Mouse (Mus musculus) neural tube, embryonic 14.5 days (tissue): ENCODE data around the gene Ahnak2. TPM values are rescaled to one million over a fixed set of nuclear protein-coding genes. Genes with fewer than 3 reads are reported as not detected.
"Not testable (repeated sequence)": the region's sequence is repeated elsewhere in the genome, so short reads cannot be mapped to it uniquely, and the experiment has no call there.

ENCODE experiments used
- ATAC-seq: fragments of 200-750 bp; cut with Nextera tagmentation; 2 replicates; pipeline ENCODE4 v1.8.0; 2017; ENCODE audit warnings: low read depth, mild to moderate bottlenecking, moderate TSS enrichment, moderate library complexity
- H3K27ac ChIP-seq: fragments of 300-500 bp; sonication (generic); 2 replicates; pipeline ENCODE4 v1.5.1; 2014; ENCODE audit warnings: low read depth, mild to moderate bottlenecking, control low read depth, low read length, moderate library complexity, mixed read lengths
- H3K27me3 ChIP-seq: fragments of 300-500 bp; sonication (generic); 2 replicates; pipeline ENCODE4 v1.6.1; 2014; ENCODE audit warnings: low read length; ENCODE audit not compliant: control insufficient read depth, insufficient read depth
- H3K36me3 ChIP-seq: fragments of 300-500 bp; sonication (generic); 2 replicates; pipeline ENCODE4 v1.6.1; 2014; ENCODE audit warnings: low read length, mixed read lengths; ENCODE audit not compliant: control insufficient read depth, insufficient read depth
- H3K4me1 ChIP-seq: fragments of 300-500 bp; sonication (generic); 2 replicates; pipeline ENCODE4 v1.6.1; 2014; ENCODE audit warnings: low read length; ENCODE audit not compliant: control insufficient read depth, insufficient read depth
- H3K4me2 ChIP-seq: fragments of 300-500 bp; sonication (generic); 2 replicates; pipeline ENCODE4 v1.6.1; 2014; ENCODE audit warnings: mild to moderate bottlenecking, low read depth, low read length, control low read depth
- H3K4me3 ChIP-seq: fragments of 300-500 bp; sonication (generic); 2 replicates; pipeline ENCODE4 v1.5.1; 2014; ENCODE audit warnings: low read depth, low read length, control low read depth, mixed read lengths
- H3K9ac ChIP-seq: fragments of 300-500 bp; sonication (generic); replicated peaks from 2 replicates; pipeline ENCODE4 v1.6.1; 2014; ENCODE audit warnings: low read depth, mild to moderate bottlenecking, control low read depth, low read length, mixed read lengths
- H3K9me3 ChIP-seq: fragments of 300-500 bp; sonication (generic); 2 replicates; pipeline ENCODE4 v1.6.1; 2016; ENCODE audit warnings: low read length; ENCODE audit not compliant: control insufficient read depth
- WGBS: fragments of 180-500 bp; shearing (Covaris S2); extraction: QIAGEN DNeasy Blood & Tissue Kit; methylation state at CpG from one replicate; pipeline ENCODE4 v1.1.7; 2014; 5-methylcytosine and 5-hydroxymethylcytosine counted together
- polyA plus RNA-seq: library from polyadenylated mRNA; unstranded; fragments of >200 nt; fragmentation: Nextera tagmentation; extraction: Ambion mirVana; gene quantifications from 2 replicates; pipeline ENCODE4 v1.2.1, GENCODE M21; 2014

Ahnak2 gene
- polyA plus RNA-seq, 1 experiment from 2014 or later = 3.1 TPM

DNA sequence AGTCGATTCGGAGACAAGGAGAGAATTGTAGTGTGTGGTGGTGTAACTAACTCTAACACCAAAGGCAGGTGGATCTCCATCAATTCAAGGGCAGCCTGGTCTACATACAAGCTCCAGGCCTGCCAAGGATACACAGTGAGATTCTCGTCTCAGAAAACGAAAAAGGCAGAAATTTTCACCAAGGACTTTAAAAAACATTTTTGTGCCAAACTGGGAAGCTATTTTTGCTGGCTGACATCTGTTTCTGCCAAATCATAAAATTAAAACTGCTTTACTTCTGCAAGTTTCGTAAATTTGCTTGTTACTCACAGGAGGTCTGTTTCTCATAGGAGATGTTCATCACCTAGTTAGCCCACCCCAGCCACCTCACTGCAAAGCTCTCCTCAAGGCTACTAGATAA, 23.4 kb upstream of the Ahnak2 start:
- no peak for ATAC-seq
- Histone ChIP-seq H3K27ac (no peak overlapping the region), H3K4me1 (peaks cover 27% of the 10 kb centered on the region), H3K4me2 (no peak overlapping the region), H3K27me3 (no peaks in the 10 kb centered on the region), H3K36me3 (peaks cover 11% of the 10 kb centered on the region), H3K9ac (no peak overlapping the region), H3K4me3 (no peak overlapping the region), H3K9me3 (no peaks in the 10 kb centered on the region)
- WGBS = 95% methylated on average over 5 of the region's 5 CpGs

DNA sequence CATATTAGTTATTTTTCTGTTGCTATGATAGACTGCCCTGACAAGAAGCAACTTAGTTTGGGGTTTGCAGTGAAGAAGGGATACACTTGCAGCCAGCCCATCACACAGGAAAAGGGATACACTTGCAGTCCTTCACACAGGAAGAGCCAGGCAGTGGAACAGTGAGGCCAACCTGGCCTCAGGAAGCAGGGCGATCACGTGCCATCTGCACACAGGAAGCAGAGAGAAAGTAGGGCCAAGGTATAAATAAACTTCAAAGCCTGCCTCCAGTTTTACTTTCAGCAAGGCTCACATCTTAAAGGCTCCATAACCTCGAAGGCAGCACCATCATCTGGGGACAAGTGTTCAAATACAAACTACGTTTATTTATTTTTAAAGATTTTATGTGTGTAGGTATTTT, 20.8 kb upstream of the Ahnak2 start:
- H3K4me1 ChIP-seq = peaks cover 18% of the 10 kb centered on the region

DNA sequence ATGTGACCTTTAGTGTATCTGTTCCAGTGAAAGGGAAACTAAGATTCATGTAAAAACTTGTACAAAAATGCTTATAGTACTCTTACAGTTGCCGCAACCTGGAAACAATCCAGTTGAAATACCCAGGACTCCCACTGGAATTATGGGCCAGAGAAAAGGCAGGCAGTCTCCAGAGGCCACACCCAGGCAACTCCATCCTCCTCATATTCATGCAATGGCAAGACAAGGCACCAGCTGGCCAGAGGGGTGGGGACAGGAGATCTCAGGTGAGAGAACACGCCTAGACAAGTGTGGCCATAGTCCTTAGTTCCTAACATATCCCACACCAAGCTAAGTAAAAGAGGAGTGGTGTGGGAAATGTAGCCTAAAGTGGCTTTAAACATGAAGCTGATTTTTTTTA, 20.2 kb upstream of the Ahnak2 start:
- Histone ChIP-seq H3K27me3 (no peaks in the 10 kb centered on the region), H3K9ac (no peak overlapping the region), H3K36me3 (peaks cover 29% of the 10 kb centered on the region), H3K27ac (no peak overlapping the region), H3K4me1 (peaks cover 13% of the 10 kb centered on the region; the same call in 1 of the 2 replicates), H3K4me3 (no peak overlapping the region), H3K9me3 (no peaks in the 10 kb centered on the region), H3K4me2 (no peak overlapping the region)
- 72% methylated on average over 2 of the region's 2 CpGs for WGBS
- no peak for ATAC-seq

More for the DNA sequence above, 20.8 kb upstream of the Ahnak2 start:
- Histone ChIP-seq H3K36me3 (peaks cover 26% of the 10 kb centered on the region), H3K27ac (no peak overlapping the region), H3K9me3 (no peaks in the 10 kb centered on the region), H3K4me2 (no peak overlapping the region), H3K27me3 (no peaks in the 10 kb centered on the region), H3K4me3 (no peak overlapping the region), H3K9ac (no peak overlapping the region)
- no peak for ATAC-seq
- WGBS = 92% methylated on average over 4 of the region's 4 CpGs

DNA sequence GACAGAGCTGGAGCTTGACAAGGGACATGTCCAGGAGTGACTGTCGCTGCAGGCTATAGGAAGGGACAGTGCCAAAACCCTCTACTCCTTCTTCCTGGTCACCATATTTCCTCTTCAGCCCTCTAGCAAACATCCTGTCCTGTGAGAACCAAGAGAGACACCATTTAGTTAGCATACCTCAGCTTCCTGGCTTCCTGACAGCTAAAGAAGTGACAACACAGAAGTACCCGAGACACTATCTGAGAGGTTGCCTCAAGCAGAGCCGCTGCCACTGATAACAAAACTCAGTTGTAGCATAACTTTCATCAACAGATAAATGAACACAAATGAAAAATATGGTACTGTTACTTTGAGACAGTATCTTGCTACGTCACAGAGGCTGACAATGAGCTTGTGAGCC, 19.5 kb upstream of the Ahnak2 start:
- H3K36me3 ChIP-seq = peaks cover 29% of the 10 kb centered on the region
- ATAC-seq = no peak
- 91% methylated on average over 4 of the region's 4 CpGs for WGBS

DNA sequence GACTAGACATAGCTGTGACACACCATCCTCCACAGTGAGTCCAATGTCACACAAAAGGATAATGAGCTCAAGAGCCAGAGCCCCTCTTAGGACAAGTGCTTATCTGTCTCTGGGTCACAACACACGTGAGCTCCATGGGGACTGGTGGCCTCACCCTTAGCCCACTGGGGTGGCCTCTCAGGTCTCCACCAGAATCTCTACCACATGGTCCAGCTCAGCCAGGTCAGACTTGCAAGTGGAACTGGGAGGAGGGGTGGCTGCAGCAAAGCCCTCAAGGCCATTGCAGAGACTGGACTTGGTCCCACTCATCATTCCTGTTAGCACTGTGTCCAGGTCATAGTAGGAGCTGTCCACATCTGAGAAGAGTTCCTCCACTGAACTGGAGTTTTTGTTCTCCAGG, 18.8 kb upstream of the Ahnak2 start:
- Histone ChIP-seq H3K9ac (no peak overlapping the region), H3K9me3 (no peaks in the 10 kb centered on the region), H3K27ac (no peak overlapping the region), H3K4me1 (0 out of 2 replicates have a peak, but pooled peaks cover 5% of the 10 kb centered on the region), H3K4me2 (no peak overlapping the region), H3K4me3 (no peak overlapping the region), H3K36me3 (peaks cover 29% of the 10 kb centered on the region), H3K27me3 (no peaks in the 10 kb centered on the region)
- 69% methylated on average over 1 of the region's 1 CpGs for WGBS
- no peak for ATAC-seq

More for the DNA sequence above, 19.5 kb upstream of the Ahnak2 start:
- no peaks in the 10 kb centered on the region for H3K27me3 ChIP-seq
- no peak overlapping the region for H3K9ac ChIP-seq
- H3K9me3 ChIP-seq = no peaks in the 10 kb centered on the region
- no peak overlapping the region for H3K4me2 ChIP-seq
- no peak overlapping the region for H3K4me3 ChIP-seq
- H3K4me1 ChIP-seq = 0 out of 2 replicates have a peak, but pooled peaks cover 8% of the 10 kb centered on the region
- H3K27ac ChIP-seq = no peak overlapping the region

DNA sequence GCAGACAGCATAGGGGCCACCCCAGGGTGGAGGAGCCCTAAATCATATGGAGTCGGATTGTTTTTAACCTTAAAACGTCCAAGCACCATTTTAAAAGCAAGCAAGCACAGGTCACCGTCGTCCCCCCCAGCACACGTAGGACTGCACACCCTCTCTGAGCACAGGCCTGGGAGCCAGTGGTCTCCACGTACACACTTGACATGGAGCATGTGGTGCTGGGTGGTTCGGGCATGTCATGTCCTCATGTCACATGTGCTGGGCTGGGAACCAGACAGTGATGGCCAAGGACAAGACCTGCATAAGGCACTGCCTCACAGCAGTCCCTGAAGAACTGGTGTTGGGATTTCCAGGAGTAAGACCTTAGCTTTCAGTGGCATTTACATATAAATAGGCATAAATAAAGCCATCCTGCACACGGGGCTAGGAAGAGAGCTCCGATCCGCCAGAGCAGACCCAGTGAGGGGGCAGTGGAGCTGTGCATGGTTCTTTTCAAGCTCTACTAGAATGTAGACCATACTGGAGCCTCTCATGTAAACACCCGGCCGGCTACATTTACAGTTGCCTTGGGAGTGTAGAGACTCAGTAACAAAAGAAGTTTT, 18.0 kb upstream of the Ahnak2 start:
- Histone ChIP-seq H3K9me3 (no peaks in the 10 kb centered on the region), H3K4me3 (no peak overlapping the region), H3K27me3 (no peaks in the 10 kb centered on the region), H3K36me3 (peaks cover 29% of the 10 kb centered on the region), H3K4me1 (0 out of 2 replicates have a peak, but pooled peaks cover 5% of the 10 kb centered on the region), H3K27ac (no peak overlapping the region), H3K4me2 (no peak overlapping the region), H3K9ac (no peak overlapping the region)
- 74% methylated on average over 12 of the region's 12 CpGs for WGBS
- ATAC-seq = no peak

DNA sequence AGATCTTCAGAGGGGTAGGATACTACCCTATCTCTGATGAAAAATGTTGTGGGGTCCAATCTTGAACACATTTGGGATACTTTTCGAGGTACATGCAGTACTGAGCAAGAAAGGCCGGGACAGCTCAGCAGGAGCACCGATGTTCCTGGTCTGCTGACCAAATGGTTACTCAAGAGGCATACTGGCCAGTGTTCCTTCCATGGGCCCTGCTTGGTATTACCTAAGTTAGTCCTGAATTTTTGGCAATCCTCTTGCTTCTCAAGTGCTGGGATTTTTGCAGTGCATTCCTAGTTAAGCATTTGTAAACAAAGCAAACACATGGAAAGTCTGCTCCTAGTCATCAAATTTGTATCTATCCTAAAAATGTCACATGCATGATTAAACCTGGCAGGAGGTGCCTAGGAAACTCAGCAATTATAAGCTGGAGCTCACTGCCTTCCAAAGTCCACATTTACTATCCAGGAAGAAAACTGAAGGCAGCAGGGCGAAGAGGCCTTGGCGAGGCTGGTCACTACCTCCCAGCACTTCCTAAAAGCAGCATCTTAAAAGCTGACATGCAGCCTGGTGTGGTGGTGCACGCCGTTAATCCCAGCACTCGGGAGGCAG, 16.7 kb upstream of the Ahnak2 start:
- Histone ChIP-seq H3K4me2 (no peak overlapping the region), H3K4me3 (no peak overlapping the region), H3K27ac (no peak overlapping the region), H3K4me1 (0 out of 2 replicates have a peak, but pooled peaks cover 5% of the 10 kb centered on the region), H3K36me3 (peaks cover 26% of the 10 kb centered on the region), H3K9ac (no peak overlapping the region), H3K27me3 (no peaks in the 10 kb centered on the region), H3K9me3 (no peaks in the 10 kb centered on the region)
- ATAC-seq = no peak
- whole genome bisulfite sequencing = 91% methylated on average over 8 of the region's 8 CpGs

DNA sequence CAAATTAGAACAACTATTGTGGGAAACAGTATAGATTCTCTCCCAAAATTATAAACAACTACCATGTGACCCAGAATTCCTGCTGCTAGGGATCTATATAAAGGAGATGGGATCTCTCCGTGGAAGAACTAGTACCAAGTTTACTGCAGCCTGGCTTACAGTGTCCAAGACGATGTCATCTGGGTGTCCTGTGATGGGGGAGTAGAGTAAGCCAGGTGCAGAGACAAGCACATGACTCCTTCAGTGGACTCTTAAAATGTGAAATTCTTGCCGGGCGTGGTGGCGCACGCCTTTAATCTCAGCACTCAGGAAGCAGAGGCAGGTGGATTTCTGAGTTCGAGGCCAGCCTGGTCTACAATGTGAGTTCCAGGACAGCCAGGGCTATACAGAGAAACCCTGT, 14.4 kb upstream of the Ahnak2 start:
- not testable (repeated sequence) for ATAC-seq, H3K27ac ChIP-seq, H3K27me3 ChIP-seq, H3K4me1 ChIP-seq, H3K4me3 ChIP-seq, H3K9me3 ChIP-seq, H3K4me2 ChIP-seq, H3K9ac ChIP-seq
- peaks cover 36% of the 10 kb centered on the region for H3K36me3 ChIP-seq
- WGBS = 81% methylated on average over 7 of the region's 7 CpGs

DNA sequence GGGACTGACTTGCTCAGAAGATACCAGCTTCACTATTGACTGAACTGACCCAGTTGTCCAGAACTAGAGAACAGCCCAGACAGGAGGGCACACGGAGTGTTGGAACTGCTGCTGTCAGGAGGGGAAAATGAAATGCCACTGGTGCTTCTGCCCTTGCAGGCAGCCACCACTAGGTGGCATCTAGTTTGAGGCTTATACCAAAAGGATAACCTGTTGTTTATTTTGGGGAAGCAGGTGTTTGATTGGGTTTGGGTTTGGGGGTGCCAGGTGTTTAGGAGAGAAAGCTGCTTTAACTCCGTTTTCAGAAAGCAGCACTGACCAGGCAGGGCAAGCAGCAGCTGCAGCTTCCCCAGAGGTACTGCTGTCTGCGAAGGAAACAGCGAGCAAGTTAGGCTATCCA, 13.8 kb upstream of the Ahnak2 start:
- Histone ChIP-seq H3K9me3 (no peaks in the 10 kb centered on the region), H3K36me3 (peaks cover 30% of the 10 kb centered on the region), H3K4me1 (no peaks in the 10 kb centered on the region), H3K4me2 (no peak overlapping the region), H3K27ac (no peak overlapping the region), H3K9ac (no peak overlapping the region), H3K27me3 (no peaks in the 10 kb centered on the region), H3K4me3 (no peak overlapping the region)
- WGBS = 55% methylated on average over 4 of the region's 4 CpGs
- no peak for ATAC-seq
